Mouse (Mus musculus) liver, adult 2 months (tissue): ENCODE measurements around the gene Grin1.

Source experiments
- CTCF ChIP-seq: fragments of 200-500 bp; IDR thresholded peaks from 2 replicates; pipeline ENCODE4 v1.5.1; 2011; ENCODE audit warnings: low read depth, low read length, control low read depth
- POLR2A ChIP-seq: fragments of 200-500 bp; IDR thresholded peaks from 2 replicates; pipeline ENCODE4 v1.6.1; 2011; ENCODE audit warnings: low read length, control low read depth; ENCODE audit not compliant: insufficient read depth; ENCODE audit errors: extremely low read depth

DNA sequence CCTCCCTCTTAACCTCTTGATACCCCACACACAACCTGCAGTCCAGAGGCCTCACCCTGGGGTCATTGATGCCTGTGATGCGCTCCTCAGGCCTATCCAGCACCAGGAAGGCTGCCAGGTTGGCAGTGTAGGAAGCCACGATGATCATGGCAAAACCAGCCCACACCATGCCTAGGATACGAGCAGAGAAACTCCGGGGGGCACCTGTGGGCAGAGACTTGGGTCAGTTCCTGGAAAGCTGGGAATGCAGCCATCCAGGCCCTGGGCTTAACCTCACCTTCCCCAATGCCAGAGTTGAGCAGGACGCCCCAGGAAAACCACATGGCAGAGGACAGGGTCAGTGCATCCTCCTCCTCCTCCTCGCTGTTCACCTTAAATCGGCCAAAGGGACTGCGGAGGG, 21.9 kb downstream of the Grin1 start:
- TF ChIP-seq CTCF: no peak
- no peak for TF ChIP-seq POLR2A
